Mouse (Mus musculus) heart, embryonic 11.5 days (tissue): ENCODE measurements around the gene Tubd1. TPM values are rescaled to one million over a fixed set of nuclear protein-coding genes. Genes with fewer than 3 reads are reported as not detected.

ENCODE experiments used
- ATAC-seq: fragments of 200-750 bp; cut with Nextera tagmentation; replicated peaks from 2 replicates; pipeline ENCODE4 v1.8.0; 2017; ENCODE audit warnings: moderate library complexity; ENCODE audit not compliant: insufficient number of reproducible peaks, low FRiP score, low TSS enrichment
- H3K27ac ChIP-seq: fragments of 300-500 bp; sonication (generic); 2 replicates; pipeline ENCODE4 v1.5.1; 2014; ENCODE audit warnings: mild to moderate bottlenecking, low read depth, low read length
- H3K27me3 ChIP-seq: fragments of 300-500 bp; sonication (generic); 2 replicates; pipeline ENCODE4 v1.6.1; 2014; ENCODE audit warnings: mild to moderate bottlenecking, low read length, mixed read lengths; ENCODE audit not compliant: control insufficient read depth, insufficient read depth
- H3K36me3 ChIP-seq: fragments of 300-500 bp; sonication (generic); 2 replicates; pipeline ENCODE4 v1.6.1; 2014; ENCODE audit warnings: mild to moderate bottlenecking, low read length, moderate library complexity, mixed read lengths; ENCODE audit not compliant: control insufficient read depth, insufficient read depth
- H3K4me1 ChIP-seq: fragments of 300-500 bp; sonication (generic); 2 replicates; pipeline ENCODE4 v1.6.1; 2014; ENCODE audit warnings: low read length; ENCODE audit not compliant: control insufficient read depth, insufficient read depth
- H3K4me2 ChIP-seq: fragments of 300-500 bp; sonication (generic); 2 replicates; pipeline ENCODE4 v1.6.1; 2014; ENCODE audit warnings: mild to moderate bottlenecking, moderate library complexity
- H3K4me3 ChIP-seq: fragments of 300-500 bp; sonication (generic); 2 replicates; pipeline ENCODE4 v1.5.1; 2014; ENCODE audit warnings: low read depth, low read length
- H3K9ac ChIP-seq: fragments of 300-500 bp; sonication (generic); 2 replicates; pipeline ENCODE4 v1.6.1; 2014; ENCODE audit warnings: mild to moderate bottlenecking, low read depth, low read length, moderate library complexity
- H3K9me3 ChIP-seq: fragments of 300-500 bp; sonication (generic); replicated peaks from 2 replicates; pipeline ENCODE4 v1.6.1; 2016; ENCODE audit warnings: low read length; ENCODE audit not compliant: control insufficient read depth
- WGBS: fragments of 180-500 bp; shearing (Covaris S2); extraction: QIAGEN DNeasy Blood & Tissue Kit; methylation state at CpG from one replicate; pipeline ENCODE4 v1.1.7; 2014; ENCODE audit not compliant: insufficient replicate concordance; 5-methylcytosine and 5-hydroxymethylcytosine counted together
- polyA plus RNA-seq: library from polyadenylated mRNA; unstranded; fragments of >200 nt; fragmentation: Nextera tagmentation; extraction: Ambion mirVana; gene quantifications from 2 replicates; pipeline ENCODE4 v1.2.1, GENCODE M21; 2014

Gene Tubd1
- polyA plus RNA-seq, 1 experiment from 2014 or later: 12.2 TPM

- WGBS: 72% methylated on average over 14 of the region's 14 CpGs
- H3K4me3 ChIP-seq: peak overlapping the region; percentile 56
- H3K4me1 ChIP-seq: peaks cover 25% of the 10 kb centered on the region
- H3K4me2 ChIP-seq: peak overlapping the region; percentile 76
- no peaks in the 10 kb centered on the region for H3K27me3 ChIP-seq
- H3K9me3 ChIP-seq: no peaks in the 10 kb centered on the region
- H3K36me3 ChIP-seq: no peaks in the 10 kb centered on the region
- no peak for ATAC-seq
- H3K27ac ChIP-seq: peak overlapping the region; percentile 32; the same call in 1 of the 2 replicates
- no peak overlapping the region; the same call in 1 of the 2 replicates for H3K9ac ChIP-seq
These were observed 39.5 kb downstream of the Tubd1 start for GRCm38 (mm10) chr11:86583990-86584897.

GRCm38 (mm10) chr11:86584898-86585597 lies 40.3 kb downstream of the Tubd1 start:
- Histone ChIP-seq H3K4me3 (peak overlapping the region; percentile 56), H3K36me3 (no peaks in the 10 kb centered on the region), H3K27me3 (no peaks in the 10 kb centered on the region), H3K4me2 (peak overlapping the region; percentile 76), H3K4me1 (peaks cover 23% of the 10 kb centered on the region), H3K27ac (peak overlapping the region; percentile 94), H3K9ac (peak overlapping the region; percentile 88), H3K9me3 (no peaks in the 10 kb centered on the region)
- no peak for ATAC-seq
- WGBS: 56% methylated on average over 7 of the region's 7 CpGs

GRCm38 (mm10) chr11:86585598-86585984 lies 40.8 kb downstream of the Tubd1 start:
- WGBS: 26% methylated on average over 3 of the region's 3 CpGs
- peak overlapping the region; percentile 56 for H3K4me3 ChIP-seq
- H3K36me3 ChIP-seq: no peaks in the 10 kb centered on the region
- H3K4me1 ChIP-seq: peaks cover 20% of the 10 kb centered on the region
- H3K4me2 ChIP-seq: peak overlapping the region; percentile 76
- ATAC-seq: no peak
- H3K9ac ChIP-seq: peak overlapping the region; percentile 88
- peak overlapping the region; percentile 94 for H3K27ac ChIP-seq
- H3K9me3 ChIP-seq: no peaks in the 10 kb centered on the region
- H3K27me3 ChIP-seq: no peaks in the 10 kb centered on the region

- WGBS: 11% methylated on average over 12 of the region's 12 CpGs
- no peaks in the 10 kb centered on the region for H3K9me3 ChIP-seq
- peak overlapping the region; percentile 56 for H3K4me3 ChIP-seq
- peak overlapping the region; percentile 94 for H3K27ac ChIP-seq
- H3K4me2 ChIP-seq: peak overlapping the region; percentile 76
- peaks cover 16% of the 10 kb centered on the region for H3K4me1 ChIP-seq
- no peaks in the 10 kb centered on the region for H3K27me3 ChIP-seq
- no peaks in the 10 kb centered on the region for H3K36me3 ChIP-seq
- no peak for ATAC-seq
- H3K9ac ChIP-seq: peak overlapping the region; percentile 88
These were observed 41.5 kb downstream of the Tubd1 start for GRCm38 (mm10) chr11:86586177-86586867.

- Histone ChIP-seq H3K27ac (peak overlapping the region; percentile 94), H3K36me3 (no peaks in the 10 kb centered on the region), H3K4me1 (peaks cover 11% of the 10 kb centered on the region), H3K9ac (peak overlapping the region; percentile 88), H3K27me3 (no peaks in the 10 kb centered on the region), H3K4me2 (peak overlapping the region; percentile 76), H3K4me3 (peak overlapping the region; percentile 56), H3K9me3 (no peaks in the 10 kb centered on the region)
- ATAC-seq: peak; percentile 88
- WGBS: 4% methylated on average over 15 of the region's 15 CpGs
These were observed 42.3 kb downstream of the Tubd1 start for GRCm38 (mm10) chr11:86586868-86587792.

GRCm38 (mm10) chr11:86587830-86588229 lies 43.0 kb downstream of the Tubd1 start:
- WGBS: 32% methylated on average over 7 of the region's 7 CpGs

GRCm38 (mm10) chr11:86588583-86589298 lies 44.0 kb downstream of the Tubd1 start:
- Histone ChIP-seq H3K27me3 (no peaks in the 10 kb centered on the region), H3K4me2 (no peak overlapping the region), H3K4me1 (peaks cover 18% of the 10 kb centered on the region), H3K9me3 (no peaks in the 10 kb centered on the region), H3K9ac (no peak overlapping the region), H3K27ac (peak overlapping the region; percentile 94; the same call in 1 of the 2 replicates), H3K36me3 (no peaks in the 10 kb centered on the region), H3K4me3 (no peak overlapping the region)
- no peak for ATAC-seq
- 90% methylated on average over 4 of the region's 4 CpGs for WGBS

More at GRCm38 (mm10) chr11:86587830-86588229, 43.0 kb downstream of the Tubd1 start:
- no peaks in the 10 kb centered on the region for H3K36me3 ChIP-seq
- H3K27ac ChIP-seq: peak overlapping the region; percentile 94
- peaks cover 14% of the 10 kb centered on the region for H3K4me1 ChIP-seq
- no peaks in the 10 kb centered on the region for H3K9me3 ChIP-seq
- ATAC-seq: no peak
- H3K4me2 ChIP-seq: peak overlapping the region; percentile 76
- H3K9ac ChIP-seq: peak overlapping the region; percentile 88; the same call in 1 of the 2 replicates
- H3K27me3 ChIP-seq: no peaks in the 10 kb centered on the region
- no peak overlapping the region for H3K4me3 ChIP-seq
